Mouse (Mus musculus): ENCODE measurements around the gene Olfr1265. TPM values are rescaled to one million over a fixed set of nuclear protein-coding genes. Genes with fewer than 3 reads are reported as not detected.

Gene Olfr1265
- not detected in 2 replicates for polyA plus RNA-seq (2012; rRNA removed)

DNA sequence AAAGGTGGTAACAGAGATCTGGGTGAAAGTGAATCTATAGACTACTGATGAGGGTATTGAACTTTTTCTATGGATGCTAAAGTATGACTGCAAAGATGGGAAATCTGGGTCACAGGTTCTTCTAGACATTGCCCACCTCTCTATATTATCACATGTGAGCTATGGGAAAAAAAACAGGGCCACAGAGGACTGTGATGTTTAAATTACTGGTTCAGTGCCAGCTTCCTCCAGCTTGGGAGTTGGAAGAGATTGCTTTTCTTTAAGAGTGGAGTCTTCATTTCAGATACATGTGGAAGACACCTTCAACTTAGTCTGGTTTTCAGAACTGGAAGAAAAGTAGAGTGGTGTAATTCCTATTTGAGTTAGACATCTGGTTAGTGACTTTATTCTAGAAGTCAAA, at the start of gene Olfr1265:
Gene Olfr1265 (plus strand): TSS at position 301 of the 400 bp plus-strand sequence.

DNA sequence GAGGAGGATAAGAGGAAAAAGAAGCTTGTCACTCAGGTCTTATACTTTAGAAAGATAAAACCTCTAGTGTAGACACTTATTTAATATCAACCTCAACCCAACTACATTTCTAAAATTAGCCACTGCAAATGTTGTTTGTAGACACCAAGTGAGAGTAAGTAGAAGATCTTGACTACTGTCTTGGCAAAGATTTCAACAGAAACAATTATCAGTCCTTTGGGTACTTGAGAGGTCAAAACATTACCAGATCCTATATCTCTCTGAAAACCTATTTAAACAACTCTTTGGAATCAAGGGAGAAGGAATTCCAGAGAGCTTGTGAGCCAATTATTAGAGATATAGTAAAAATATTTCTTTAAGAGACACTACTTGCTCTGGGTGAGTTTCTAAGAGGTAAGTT, 44.2 kb upstream of the Olfr1265 start, which contains the start of gene Olfr1261:
Gene Olfr1261 (plus strand): TSS at position 301 of the 400 bp plus-strand sequence.

DNA sequence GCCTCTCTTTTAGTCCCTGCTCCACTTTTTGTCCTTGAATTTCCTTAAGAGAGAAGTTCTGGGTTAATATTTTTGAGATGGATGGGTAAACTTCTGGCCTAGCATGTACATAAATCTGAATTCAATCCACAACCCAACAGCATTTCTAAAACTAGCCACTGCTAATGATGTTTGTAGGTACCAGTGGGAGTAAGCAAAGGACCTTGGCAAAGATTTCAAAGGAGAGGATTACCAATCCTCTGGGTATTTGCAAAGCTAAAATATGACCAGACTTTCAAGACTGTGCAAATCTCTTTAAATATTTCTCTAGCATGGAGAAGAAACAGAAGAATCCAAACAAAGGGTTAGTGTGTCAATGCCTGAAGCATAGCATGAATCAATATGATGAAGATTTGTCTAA, 35.3 kb upstream of the Olfr1265 start, which contains the start of gene Olfr1262:
Gene Olfr1262 (plus strand): TSS at position 301 of the 400 bp plus-strand sequence.

DNA sequence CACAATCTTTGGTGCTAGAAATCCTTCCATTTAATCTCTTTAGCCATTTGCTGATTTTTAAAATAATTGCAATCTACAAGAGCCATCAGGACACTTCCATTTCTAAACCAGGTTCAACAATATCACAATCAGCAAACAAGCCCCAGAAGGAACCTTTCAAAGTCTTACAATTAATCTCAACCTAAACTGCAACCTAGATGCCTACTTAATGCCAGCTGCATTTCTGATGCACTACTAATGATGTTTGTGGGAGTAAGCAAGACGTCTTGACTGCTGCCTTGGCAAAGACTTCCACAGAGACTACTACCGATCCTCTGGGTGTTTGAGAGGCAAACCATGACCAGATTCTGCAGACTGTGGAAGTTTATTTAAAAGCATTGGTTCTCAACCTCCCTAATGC, 23.3 kb upstream of the Olfr1265 start, which contains the start of gene Olfr1263:
Gene Olfr1263 (plus strand): TSS at position 301 of the 400 bp plus-strand sequence.

GRCm38 (mm10) chr2:90025477-90025876, 9.7 kb upstream of the Olfr1265 start, which contains the start of gene Olfr1264:
Gene Olfr1264 (minus strand): TSS chr2:90025577.

DNA sequence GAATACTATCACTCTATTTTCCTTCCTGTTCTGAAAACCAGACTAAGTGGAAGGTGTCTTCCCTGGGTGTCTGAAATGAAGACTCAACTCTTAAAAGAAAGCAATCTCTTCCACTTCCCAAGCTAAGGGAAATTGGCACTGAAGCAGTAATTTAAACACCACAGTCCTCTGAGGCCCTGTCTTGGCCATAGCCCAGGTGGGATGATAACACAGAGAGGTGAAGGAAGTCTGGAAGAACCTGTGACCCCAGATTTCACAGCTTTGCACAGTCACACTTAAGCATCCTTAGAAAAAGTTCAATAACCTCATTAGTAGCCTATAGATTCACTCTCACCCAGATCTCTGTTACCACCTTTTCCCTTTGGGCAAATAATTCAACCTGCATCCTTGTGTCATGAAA, 28.4 kb downstream of the Olfr1265 start, which contains the start of gene Olfr140:
Gene Olfr140 (minus strand): TSS at position 101 of the 400 bp plus-strand sequence.

Other genes with a start within 250 kb of the Olfr1265 start
- not detected in 2 replicates for gene Olfr1254, start 241.7 kb upstream of the Olfr1265 start, polyA plus RNA-seq (2012; rRNA removed)
- not detected in 2 replicates for gene Olfr1255, start 223.3 kb upstream of the Olfr1265 start, polyA plus RNA-seq (2012; rRNA removed)
- gene Olfr1256, start 193.8 kb upstream of the Olfr1265 start, polyA plus RNA-seq (2012; rRNA removed) = not detected in 2 replicates
- gene Olfr48, start 187.1 kb upstream of the Olfr1265 start, polyA plus RNA-seq (2012; rRNA removed) = not detected in 2 replicates
- not detected in 2 replicates for gene Olfr1257, start 156.9 kb upstream of the Olfr1265 start, polyA plus RNA-seq (2012; rRNA removed)
- gene Olfr1258, start 108.0 kb upstream of the Olfr1265 start, polyA plus RNA-seq (2012; rRNA removed) = not detected in 2 replicates
- gene Olfr1259, start 86.7 kb upstream of the Olfr1265 start, polyA plus RNA-seq (2012; rRNA removed) = not detected in 2 replicates
- not detected in 2 replicates for gene Olfr1260, start 61.0 kb upstream of the Olfr1265 start, polyA plus RNA-seq (2012; rRNA removed)
- not detected in 2 replicates for gene Olfr1261, start 44.1 kb upstream of the Olfr1265 start, polyA plus RNA-seq (2012; rRNA removed)
- gene Olfr1262, start 35.2 kb upstream of the Olfr1265 start, polyA plus RNA-seq (2012; rRNA removed) = not detected in 2 replicates
- not detected in 2 replicates for gene Olfr1263, start 23.2 kb upstream of the Olfr1265 start, polyA plus RNA-seq (2012; rRNA removed)
- gene Olfr1264, start 9.8 kb upstream of the Olfr1265 start, polyA plus RNA-seq (2012; rRNA removed) = not detected in 2 replicates
- gene Olfr140, start 28.3 kb downstream of the Olfr1265 start, polyA plus RNA-seq (2012; rRNA removed) = not detected in 2 replicates
- not detected in 2 replicates for gene Olfr1269, start 86.1 kb downstream of the Olfr1265 start, polyA plus RNA-seq (2012; rRNA removed)
- gene Olfr32, start 107.0 kb downstream of the Olfr1265 start, polyA plus RNA-seq (2012; rRNA removed) = not detected in 2 replicates
- not detected in 2 replicates for gene Olfr1270, start 117.8 kb downstream of the Olfr1265 start, polyA plus RNA-seq (2012; rRNA removed)
- not detected in 2 replicates for gene Olfr1506, start 189.2 kb downstream of the Olfr1265 start, polyA plus RNA-seq (2012; rRNA removed)
- not detected in 2 replicates for gene Olfr142, start 222.3 kb downstream of the Olfr1265 start, polyA plus RNA-seq (2012; rRNA removed)
- gene Olfr1271, start 235.7 kb downstream of the Olfr1265 start, polyA plus RNA-seq (2012; rRNA removed) = not detected in 2 replicates

All from liver, embryonic 14 days (tissue).